Mouse (Mus musculus) heart, postnatal 0 days (tissue): Measurements from ENCODE around the gene Josd2.
A peak's percentile ranks its signal among the peaks of the same experiment; 100 is the strongest.

ENCODE experiments used
- CTCF ChIP-seq: IDR thresholded peaks from 2 replicates; pipeline ENCODE4 v1.5.1; 2016; ENCODE audit warnings: antibody characterized with exemption, control low read depth, low read depth
- EP300 ChIP-seq: IDR thresholded peaks from 2 replicates; pipeline ENCODE4 v1.6.1; 2016; ENCODE audit warnings: antibody characterized with exemption, low read depth

- no peak for TF ChIP-seq CTCF
- TF ChIP-seq EP300: peak; percentile 68
These were observed at the start of gene Josd2 for GRCm38 (mm10) chr7:44467811-44468411.
